Mouse (Mus musculus) lung, adult 2 months (tissue): Measurements from ENCODE around the gene Cadm1. TPM values are rescaled to one million over a fixed set of nuclear protein-coding genes. Genes with fewer than 3 reads are reported as not detected.

Source experiments
- DNase-seq: peaks from one replicate; pipeline ENCODE4 v3.0.0; 2022
- H3K4me1 ChIP-seq: fragments of 200-500 bp; 2 replicates; pipeline ENCODE4 v1.6.1; 2011; ENCODE audit warnings: low read length; ENCODE audit not compliant: control insufficient read depth, insufficient read depth
- H3K4me3 ChIP-seq: fragments of 200-500 bp; replicated peaks from 2 replicates; pipeline ENCODE3; 2011; ENCODE audit warnings: low read depth, mild to moderate bottlenecking, control low read depth, low read length; ENCODE audit errors: extremely low read depth
- CTCF ChIP-seq: fragments of 200-500 bp; IDR thresholded peaks from 2 replicates; pipeline ENCODE4 v1.5.1; 2011; ENCODE audit warnings: mild to moderate bottlenecking, low read length, control low read depth; ENCODE audit not compliant: insufficient read depth
- POLR2A ChIP-seq: fragments of 200-500 bp; IDR thresholded peaks from 2 replicates; pipeline ENCODE4 v1.6.1; 2011; ENCODE audit warnings: low read depth, mild to moderate bottlenecking, control low read depth, low read length, borderline replicate concordance; ENCODE audit errors: extremely low read depth
- WGBS: fragments of 180-500 bp; shearing (Covaris S2); methylation state at CpG from one replicate; pipeline ENCODE4 v1.1.7; 2018; 5-methylcytosine and 5-hydroxymethylcytosine counted together
- polyA plus RNA-seq: library from polyadenylated mRNA; depleted of rRNA; stranded (reverse); fragments of >200 nt; gene quantifications from 2 replicates; pipeline ENCODE4 v1.2.3, GENCODE M21; 2012

Gene Cadm1
- polyA plus RNA-seq, 1 experiment, result 101 TPM

DNA sequence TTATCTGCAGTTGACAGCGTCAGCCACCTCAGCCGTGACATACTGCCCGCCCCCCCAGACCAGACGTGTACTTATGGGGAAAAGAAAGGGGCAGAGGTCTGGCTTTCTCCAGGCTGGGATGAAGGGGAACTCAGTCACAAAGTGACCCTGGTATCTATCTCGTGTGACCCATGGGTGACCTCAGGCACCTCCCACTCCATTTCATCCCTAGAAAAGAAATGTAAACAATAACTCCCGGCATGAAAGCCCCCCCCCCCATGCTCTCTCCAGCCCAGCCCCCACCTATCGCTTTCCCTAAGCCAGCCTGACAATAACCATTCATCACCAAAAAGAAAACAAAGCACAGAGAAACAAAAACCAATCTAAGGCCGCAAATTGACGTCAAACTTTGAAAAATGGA is 365.1 kb downstream of the Cadm1 start:
- no peak for DNase-seq
- WGBS, result 27% methylated on average over 9 of the region's 9 CpGs
- H3K4me3 ChIP-seq, result no peak overlapping the region
- TF ChIP-seq POLR2A (no peak), CTCF (no peak)
- no peaks in the 10 kb centered on the region for H3K4me1 ChIP-seq

DNA sequence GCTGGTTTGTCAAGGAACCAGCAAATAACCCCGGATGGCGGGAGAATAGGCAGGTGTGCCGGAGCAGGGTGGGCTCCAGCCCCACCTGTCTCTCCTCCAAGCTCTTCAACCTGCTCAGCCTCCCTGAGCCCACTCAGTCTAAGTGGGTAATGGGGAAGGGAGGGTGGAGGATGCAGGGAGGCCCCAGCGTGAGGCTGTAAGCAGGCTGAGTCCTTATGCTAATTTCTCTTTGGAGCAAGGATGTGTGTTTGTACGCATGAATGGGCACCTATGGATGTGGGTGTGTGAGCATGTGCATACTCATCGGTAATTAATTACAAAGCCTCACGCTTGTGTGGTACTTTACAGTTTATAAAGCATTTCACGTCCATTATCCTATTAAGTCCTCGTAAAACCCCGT is 370.8 kb downstream of the Cadm1 start:
- no peak for DNase-seq
- Histone ChIP-seq H3K4me1 (no peaks in the 10 kb centered on the region), H3K4me3 (no peak overlapping the region)
- WGBS, result 87% methylated on average over 10 of the region's 10 CpGs
- TF ChIP-seq POLR2A, result no peak
- no peak for TF ChIP-seq CTCF

DNA sequence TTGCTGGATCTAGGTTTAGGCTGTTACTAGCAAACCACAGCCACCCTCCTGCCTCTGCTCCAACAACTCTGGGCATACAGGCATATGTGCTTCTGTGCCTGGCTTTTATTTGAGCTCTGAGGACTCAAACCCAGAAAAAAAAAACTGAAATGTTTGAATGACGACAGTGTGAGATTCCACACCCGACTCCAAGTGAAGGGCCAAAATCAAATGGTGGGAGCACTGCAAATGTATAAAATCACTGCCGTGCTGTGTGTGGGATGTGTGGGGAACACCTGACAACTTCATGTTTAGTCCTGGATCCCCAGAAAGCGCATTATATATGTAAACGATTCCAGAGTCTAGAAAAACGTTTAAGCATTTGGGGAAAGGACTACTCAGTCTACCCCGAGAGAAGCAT is 373.7 kb downstream of the Cadm1 start:
- WGBS, result 56% methylated on average over 7 of the region's 7 CpGs
- no peak overlapping the region for H3K4me3 ChIP-seq
- DNase-seq, result no peak
- no peaks in the 10 kb centered on the region for H3K4me1 ChIP-seq
- TF ChIP-seq CTCF (no peak), POLR2A (no peak)

DNA sequence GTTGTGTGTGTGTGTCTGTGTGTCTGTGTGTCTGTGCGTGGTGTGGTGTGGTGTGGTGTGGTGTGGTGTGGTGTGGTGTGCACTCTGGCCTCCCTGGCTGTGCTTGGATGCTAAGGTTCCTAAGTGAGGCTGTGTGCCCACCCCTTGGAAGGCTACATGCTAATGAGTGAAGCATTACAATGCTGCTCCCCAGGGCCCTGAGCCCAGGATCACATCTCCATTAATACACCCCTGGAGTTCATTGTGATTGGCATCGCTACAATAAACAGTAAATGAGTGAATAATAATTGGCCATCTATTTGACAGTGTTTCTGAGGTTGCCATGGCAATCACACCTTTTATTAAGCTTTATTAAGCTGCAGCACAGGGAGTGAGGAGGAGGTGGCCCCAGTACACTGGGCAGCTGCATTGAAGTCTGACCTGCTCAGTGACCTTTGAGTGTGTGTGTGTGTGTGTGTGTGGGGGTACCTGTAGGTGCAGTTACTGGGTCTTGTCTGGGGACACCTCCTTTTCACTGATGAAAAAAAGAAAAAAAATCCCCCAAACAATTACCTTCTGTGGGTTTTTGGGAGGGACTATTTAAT is 374.5 kb downstream of the Cadm1 start:
- Histone ChIP-seq H3K4me1 (no peaks in the 10 kb centered on the region), H3K4me3 (no peak overlapping the region)
- TF ChIP-seq CTCF (no peak), POLR2A (no peak)
- no peak for DNase-seq
- WGBS, result 93% methylated on average over 2 of the region's 2 CpGs

DNA sequence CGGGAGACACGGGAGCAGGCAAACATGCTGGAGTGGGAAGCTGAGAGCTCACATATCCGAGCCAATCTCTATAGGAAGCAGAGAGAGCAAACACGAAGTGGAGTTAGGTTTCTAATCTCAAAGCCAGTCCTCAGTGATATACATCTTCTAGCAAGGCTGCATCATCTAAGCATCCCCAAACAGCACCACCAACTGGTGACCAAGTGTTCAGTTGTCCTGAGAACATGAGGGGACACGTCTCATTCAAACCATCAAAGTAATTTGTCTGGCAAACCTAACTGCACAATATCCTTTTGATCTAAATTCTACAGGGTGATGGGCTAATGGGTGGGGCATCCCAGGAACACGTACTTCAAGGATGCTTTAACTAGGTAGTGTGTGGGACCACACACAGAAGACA is 376.5 kb downstream of the Cadm1 start:
- 39% methylated on average over 6 of the region's 6 CpGs for WGBS
- Histone ChIP-seq H3K4me1 (no peaks in the 10 kb centered on the region), H3K4me3 (no peak overlapping the region)
- DNase-seq, result no peak
- no peak for TF ChIP-seq CTCF
- TF ChIP-seq POLR2A, result no peak
